Mouse (Mus musculus) thymus, adult 2 months (tissue): ENCODE data around the gene Cidec. TPM values are rescaled to one million over a fixed set of nuclear protein-coding genes. Genes with fewer than 3 reads are reported as not detected.

ENCODE experiments used
- DNase-seq: peaks from one replicate; pipeline ENCODE4 v3.0.0; 2021
- H3K27ac ChIP-seq: fragments of 200-500 bp; 2 replicates; pipeline ENCODE4 v1.5.1; 2012; ENCODE audit warnings: low read length, control low read depth; ENCODE audit not compliant: control insufficient read depth, insufficient read depth
- H3K27me3 ChIP-seq: fragments of 200-500 bp; 2 replicates; pipeline ENCODE4 v1.6.1; 2012; ENCODE audit warnings: mild to moderate bottlenecking, low read length, moderate library complexity, mixed read lengths; ENCODE audit not compliant: control insufficient read depth, insufficient read depth
- H3K36me3 ChIP-seq: fragments of 200-500 bp; 2 replicates; pipeline ENCODE4 v1.6.1; 2012; ENCODE audit warnings: mild to moderate bottlenecking, low read length, moderate library complexity; ENCODE audit not compliant: control insufficient read depth, insufficient read depth
- H3K4me1 ChIP-seq: fragments of 200-500 bp; replicated peaks from 2 replicates; pipeline ENCODE4 v1.6.1; 2012; ENCODE audit warnings: low read length; ENCODE audit not compliant: control insufficient read depth, insufficient read depth
- H3K4me3 ChIP-seq: fragments of 200-500 bp; 2 replicates; pipeline ENCODE4 v1.5.1; 2012; ENCODE audit warnings: mild to moderate bottlenecking, low read length, control low read depth, moderate library complexity; ENCODE audit not compliant: control insufficient read depth, insufficient read depth
- CTCF ChIP-seq: fragments of 200-500 bp; IDR thresholded peaks from 2 replicates; pipeline ENCODE4 v1.5.1; 2012; ENCODE audit warnings: mild to moderate bottlenecking, control low read depth, low read length, moderate library complexity, borderline replicate concordance; ENCODE audit not compliant: control insufficient read depth, poor library complexity, insufficient read depth; ENCODE audit errors: extremely low read depth
- POLR2A ChIP-seq: fragments of 200-500 bp; IDR thresholded peaks from 2 replicates; pipeline ENCODE4 v1.6.1; 2012; ENCODE audit warnings: mild to moderate bottlenecking, low read length, control low read depth, moderate library complexity; ENCODE audit not compliant: control insufficient read depth, poor library complexity, insufficient read depth; ENCODE audit errors: extremely low read depth
- WGBS: fragments of 180-500 bp; shearing (Covaris S2); methylation state at CpG from one replicate; pipeline ENCODE4 v1.1.7; 2018; 5-methylcytosine and 5-hydroxymethylcytosine counted together
- polyA plus RNA-seq: library from polyadenylated mRNA; depleted of rRNA; stranded (reverse); fragments of >200 nt; gene quantifications from 2 replicates; pipeline ENCODE4 v1.2.3, GENCODE M21; 2012

Gene Cidec
- polyA plus RNA-seq, 1 experiment = 103 TPM

- Histone ChIP-seq H3K36me3 (no peaks in the 10 kb centered on the region), H3K4me1 (no peaks in the 10 kb centered on the region), H3K4me3 (no peak overlapping the region), H3K27me3 (no peaks in the 10 kb centered on the region), H3K27ac (no peak overlapping the region)
- 83% methylated on average over 3 of the region's 3 CpGs for WGBS
- no peak for DNase-seq
- TF ChIP-seq POLR2A (no peak), CTCF (no peak)
Measured at GRCm38 (mm10) chr6:113430846-113431245, 4.7 kb downstream of the Cidec start.

DNA sequence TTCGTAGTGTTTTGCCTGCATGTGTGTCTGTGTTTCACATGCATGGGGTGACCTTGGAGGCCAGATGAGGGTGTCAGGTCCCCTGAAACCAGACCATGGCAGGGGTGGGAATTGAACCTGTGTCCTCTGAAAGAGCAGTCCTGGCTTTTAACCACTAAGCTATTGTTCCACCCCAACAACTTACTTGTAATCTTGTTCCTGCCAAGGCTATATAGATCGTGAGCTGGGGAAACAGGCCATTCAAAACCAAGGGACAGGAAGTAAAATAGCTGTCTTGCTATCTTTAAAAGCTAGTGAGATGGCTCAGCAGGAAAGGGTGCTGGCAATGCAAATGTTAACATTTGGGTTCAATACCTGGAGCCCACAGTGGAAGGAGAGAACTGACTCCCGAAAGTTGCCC is 5.6 kb downstream of the Cidec start:
- H3K4me3 ChIP-seq = no peak overlapping the region
- H3K27ac ChIP-seq = no peak overlapping the region
- no peaks in the 10 kb centered on the region for H3K4me1 ChIP-seq
- DNase-seq = no peak
- TF ChIP-seq POLR2A (no peak), CTCF (no peak)
- WGBS = 67% methylated on average over 3 of the region's 3 CpGs
- no peaks in the 10 kb centered on the region for H3K36me3 ChIP-seq
- H3K27me3 ChIP-seq = no peaks in the 10 kb centered on the region

DNA sequence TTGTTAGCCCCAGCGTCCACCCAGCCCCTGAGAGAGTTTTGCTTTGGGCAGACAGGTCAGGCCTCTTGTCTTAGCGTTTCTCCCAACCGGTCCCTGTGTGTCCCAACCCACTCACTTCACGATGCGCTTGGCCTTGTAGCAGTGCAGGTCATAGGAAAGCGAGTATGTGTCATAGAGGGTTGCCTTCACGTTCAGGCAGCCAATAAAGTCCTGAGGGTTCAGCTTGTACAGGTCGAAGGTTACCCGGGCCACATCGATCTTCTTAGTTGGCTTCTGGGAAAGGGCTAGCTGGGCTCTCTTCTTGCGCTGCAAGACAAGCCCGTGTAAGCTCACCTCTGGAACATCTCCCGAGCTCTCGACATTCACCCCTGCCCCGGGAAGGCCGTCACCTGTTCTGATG is 7.6 kb downstream of the Cidec start:
- Histone ChIP-seq H3K36me3 (no peaks in the 10 kb centered on the region), H3K4me3 (no peak overlapping the region), H3K27me3 (no peaks in the 10 kb centered on the region), H3K27ac (no peak overlapping the region), H3K4me1 (no peaks in the 10 kb centered on the region)
- DNase-seq = no peak
- no peak for TF ChIP-seq CTCF
- TF ChIP-seq POLR2A = no peak
- 95% methylated on average over 16 of the region's 16 CpGs for WGBS

- H3K4me3 ChIP-seq = no peak overlapping the region
- WGBS = 69% methylated on average over 3 of the region's 3 CpGs
- DNase-seq = peak; percentile 58
- H3K27ac ChIP-seq = no peak overlapping the region
- TF ChIP-seq POLR2A = no peak
- TF ChIP-seq CTCF = no peak
- H3K36me3 ChIP-seq = no peaks in the 10 kb centered on the region
- no peaks in the 10 kb centered on the region for H3K27me3 ChIP-seq
- no peaks in the 10 kb centered on the region for H3K4me1 ChIP-seq
Measured at GRCm38 (mm10) chr6:113427397-113427796, 8.2 kb downstream of the Cidec start.

GRCm38 (mm10) chr6:113426696-113427095 is 8.9 kb downstream of the Cidec start:
- Histone ChIP-seq H3K4me1 (no peaks in the 10 kb centered on the region), H3K4me3 (no peak overlapping the region), H3K27ac (no peak overlapping the region), H3K27me3 (no peaks in the 10 kb centered on the region), H3K36me3 (no peaks in the 10 kb centered on the region)
- 95% methylated on average over 4 of the region's 4 CpGs for WGBS
- no peak for TF ChIP-seq CTCF
- TF ChIP-seq POLR2A = no peak
- DNase-seq = no peak

GRCm38 (mm10) chr6:113424187-113424586 is 11.4 kb downstream of the Cidec start:
- no peaks in the 10 kb centered on the region for H3K36me3 ChIP-seq
- WGBS = 92% methylated on average over 7 of the region's 7 CpGs
- peaks cover 3% of the 10 kb centered on the region for H3K4me1 ChIP-seq
- H3K27ac ChIP-seq = no peak overlapping the region
- no peaks in the 10 kb centered on the region for H3K27me3 ChIP-seq
- no peak for DNase-seq
- no peak overlapping the region for H3K4me3 ChIP-seq
- TF ChIP-seq POLR2A (no peak), CTCF (no peak)

GRCm38 (mm10) chr6:113423000-113423399 is 12.6 kb downstream of the Cidec start:
- TF ChIP-seq POLR2A = no peak
- no peak for DNase-seq
- 65% methylated on average over 4 of the region's 4 CpGs for WGBS
- H3K4me3 ChIP-seq = no peak overlapping the region
- H3K27me3 ChIP-seq = no peaks in the 10 kb centered on the region
- no peak overlapping the region for H3K27ac ChIP-seq
- H3K36me3 ChIP-seq = no peaks in the 10 kb centered on the region
- H3K4me1 ChIP-seq = peaks cover 12% of the 10 kb centered on the region
